Mouse (Mus musculus) intestine, postnatal 0 days (tissue): ENCODE measurements around the gene Gipc2. TPM values are rescaled to one million over a fixed set of nuclear protein-coding genes. Genes with fewer than 3 reads are reported as not detected.

Experiments used
- ATAC-seq: fragments of 200-750 bp; cut with Nextera tagmentation; 2 replicates; pipeline ENCODE4 v1.8.0; 2017; ENCODE audit warnings: mild to moderate bottlenecking, moderate TSS enrichment, moderate library complexity
- H3K27ac ChIP-seq: fragments of 300-500 bp; sonication (generic); 2 replicates; pipeline ENCODE4 v1.5.1; 2014; ENCODE audit warnings: mild to moderate bottlenecking, low read depth, low read length, moderate library complexity
- H3K27me3 ChIP-seq: fragments of 300-500 bp; sonication (generic); replicated peaks from 2 replicates; pipeline ENCODE4 v1.6.1; 2014; ENCODE audit warnings: low read length, mixed read lengths; ENCODE audit not compliant: control insufficient read depth, insufficient read depth
- H3K36me3 ChIP-seq: fragments of 300-500 bp; sonication (generic); 2 replicates; pipeline ENCODE4 v1.6.1; 2014; ENCODE audit warnings: mild to moderate bottlenecking, moderate library complexity; ENCODE audit not compliant: control insufficient read depth, insufficient read depth
- H3K4me1 ChIP-seq: fragments of 300-500 bp; sonication (generic); replicated peaks from 2 replicates; pipeline ENCODE4 v1.6.1; 2014; ENCODE audit warnings: antibody characterized with exemption, low read length, mixed read lengths; ENCODE audit not compliant: control insufficient read depth, insufficient read depth
- H3K4me2 ChIP-seq: fragments of 300-500 bp; sonication (generic); replicated peaks from 2 replicates; pipeline ENCODE4 v1.6.1; 2014; ENCODE audit warnings: low read depth, mild to moderate bottlenecking, moderate library complexity
- H3K4me3 ChIP-seq: fragments of 300-500 bp; sonication (generic); 2 replicates; pipeline ENCODE4 v1.5.1; 2014; ENCODE audit warnings: low read depth, low read length
- H3K9ac ChIP-seq: fragments of 300-500 bp; sonication (generic); 2 replicates; pipeline ENCODE4 v1.6.1; 2014; ENCODE audit warnings: mild to moderate bottlenecking, low read depth, low read length
- H3K9me3 ChIP-seq: fragments of 300-500 bp; sonication (generic); 2 replicates; pipeline ENCODE4 v1.6.1; 2016; ENCODE audit warnings: mixed run types; ENCODE audit not compliant: control insufficient read depth
- CTCF ChIP-seq: sonication (generic); IDR thresholded peaks from 2 replicates; pipeline ENCODE4 v1.5.1; 2016; ENCODE audit warnings: low read depth, mild to moderate bottlenecking, control low read depth, antibody characterized with exemption, moderate library complexity
- WGBS: fragments of 180-500 bp; shearing (Covaris S2); extraction: QIAGEN DNeasy Blood & Tissue Kit; methylation state at CpG from one replicate; pipeline ENCODE4 v1.1.7; 2014; 5-methylcytosine and 5-hydroxymethylcytosine counted together
- polyA plus RNA-seq: library from polyadenylated mRNA; unstranded; fragments of >200 nt; fragmentation: Nextera tagmentation; extraction: Ambion mirVana; gene quantifications from 2 replicates; pipeline ENCODE4 v1.2.1, GENCODE M21; 2015

Gene Gipc2
- polyA plus RNA-seq, 1 experiment from 2014 or later: 243 TPM

DNA sequence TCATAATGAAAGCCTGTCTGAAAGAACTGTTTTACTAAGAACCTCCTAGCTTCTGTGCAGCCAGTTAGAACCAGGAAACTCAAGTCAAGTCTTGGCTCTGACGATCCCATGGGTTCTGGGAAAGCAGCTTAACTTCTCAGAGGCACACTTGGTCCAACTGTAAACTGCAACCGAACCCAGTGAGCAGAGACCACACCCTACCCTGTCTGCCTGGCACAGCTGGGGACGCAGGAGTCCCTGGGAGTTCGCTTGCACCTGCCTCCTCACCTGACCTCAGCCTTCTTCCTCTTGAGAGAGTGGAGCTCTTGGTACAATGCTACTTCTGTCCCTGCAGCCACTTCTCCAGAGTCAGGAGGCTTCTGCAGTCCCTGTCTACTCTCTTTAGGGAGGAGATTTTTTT, 5.4 kb downstream of the Gipc2 start:
- Histone ChIP-seq H3K9me3 (no peaks in the 10 kb centered on the region), H3K27me3 (no peaks in the 10 kb centered on the region), H3K27ac (0 out of 2 replicates have a peak overlapping the region, but pooled peaks have one; percentile 30), H3K9ac (no peak overlapping the region), H3K4me3 (no peak overlapping the region), H3K4me2 (no peak overlapping the region), H3K4me1 (no peaks in the 10 kb centered on the region), H3K36me3 (no peaks in the 10 kb centered on the region)
- TF ChIP-seq CTCF: no peak
- peak; percentile 67 for ATAC-seq
- WGBS: 36% methylated on average over 4 of the region's 4 CpGs

DNA sequence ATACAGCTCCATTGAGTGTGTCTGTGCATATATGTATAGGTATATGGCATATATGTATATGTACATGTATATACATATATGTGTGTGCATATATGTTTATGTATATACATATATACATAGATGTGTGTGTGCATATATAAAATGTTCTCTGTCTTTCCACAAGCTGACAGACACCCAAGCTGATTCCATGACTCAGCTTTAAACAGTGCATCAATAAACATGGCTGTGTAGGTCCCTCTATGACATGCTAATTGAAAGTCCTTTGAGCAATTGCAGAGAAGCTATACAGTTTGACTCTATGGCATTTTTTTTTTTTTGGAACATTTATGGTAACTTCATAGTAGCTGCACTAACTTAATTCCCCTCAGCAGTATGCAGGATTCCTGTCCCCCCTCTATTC, 6.7 kb downstream of the Gipc2 start:
- no peaks in the 10 kb centered on the region for H3K27me3 ChIP-seq
- no peak for ATAC-seq
- no peak overlapping the region for H3K9ac ChIP-seq
- H3K27ac ChIP-seq: no peak overlapping the region
- no peak overlapping the region for H3K4me3 ChIP-seq
- no peak overlapping the region for H3K4me2 ChIP-seq
- no peak for TF ChIP-seq CTCF
- H3K4me1 ChIP-seq: no peaks in the 10 kb centered on the region
- no peaks in the 10 kb centered on the region for H3K36me3 ChIP-seq
- H3K9me3 ChIP-seq: no peaks in the 10 kb centered on the region

- H3K4me2 ChIP-seq: no peak overlapping the region
- no peak for TF ChIP-seq CTCF
- 0 out of 2 replicates have a peak, but pooled peaks have one; percentile 7 for ATAC-seq
- no peak overlapping the region for H3K27ac ChIP-seq
- no peak overlapping the region for H3K9ac ChIP-seq
- no peak overlapping the region for H3K4me3 ChIP-seq
- no peaks in the 10 kb centered on the region for H3K9me3 ChIP-seq
- H3K36me3 ChIP-seq: no peaks in the 10 kb centered on the region
- 73% methylated on average over 10 of the region's 10 CpGs for WGBS
- no peaks in the 10 kb centered on the region for H3K27me3 ChIP-seq
- no peaks in the 10 kb centered on the region for H3K4me1 ChIP-seq
Measured at GRCm38 (mm10) chr3:152158344-152159291, 7.4 kb downstream of the Gipc2 start.

DNA sequence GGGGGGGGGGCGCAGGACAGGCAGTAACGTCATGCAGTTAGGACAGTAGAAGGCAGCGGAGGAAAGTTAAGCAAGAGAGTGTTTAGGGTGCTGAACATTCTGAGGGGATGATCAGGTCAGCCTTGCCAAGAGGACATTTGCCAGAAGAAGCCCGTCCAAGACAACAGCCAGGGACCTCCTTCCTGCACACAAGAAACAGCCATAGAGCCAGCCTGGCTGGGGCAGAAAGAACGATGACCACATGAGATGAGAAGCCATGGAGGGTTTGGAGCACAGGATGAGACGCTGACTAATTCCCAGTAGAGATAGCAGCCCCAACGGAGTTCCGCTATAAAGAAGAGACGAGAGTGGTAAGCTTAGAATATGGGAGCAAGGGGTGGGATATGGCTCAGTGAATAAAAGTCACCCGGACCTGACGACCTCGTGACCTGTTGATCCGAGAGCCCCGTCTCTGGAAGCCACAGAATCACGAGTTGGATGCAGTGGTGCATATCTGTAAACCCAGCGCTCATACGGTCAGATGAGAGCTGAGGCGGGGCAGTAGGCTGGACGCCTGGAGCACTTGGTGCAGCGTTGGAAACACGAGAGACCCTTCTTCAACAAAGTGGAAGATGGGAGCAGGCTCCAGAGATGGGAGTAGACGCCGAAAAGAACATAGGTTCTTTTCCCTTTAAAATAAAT, 9.1 kb downstream of the Gipc2 start:
- Histone ChIP-seq H3K9ac (no peak overlapping the region), H3K4me2 (no peak overlapping the region), H3K27me3 (no peaks in the 10 kb centered on the region), H3K9me3 (no peaks in the 10 kb centered on the region), H3K36me3 (no peaks in the 10 kb centered on the region), H3K4me3 (no peak overlapping the region), H3K27ac (no peak overlapping the region), H3K4me1 (no peaks in the 10 kb centered on the region)
- no peak for TF ChIP-seq CTCF
- WGBS: 73% methylated on average over 23 of the region's 23 CpGs
- no peak for ATAC-seq

DNA sequence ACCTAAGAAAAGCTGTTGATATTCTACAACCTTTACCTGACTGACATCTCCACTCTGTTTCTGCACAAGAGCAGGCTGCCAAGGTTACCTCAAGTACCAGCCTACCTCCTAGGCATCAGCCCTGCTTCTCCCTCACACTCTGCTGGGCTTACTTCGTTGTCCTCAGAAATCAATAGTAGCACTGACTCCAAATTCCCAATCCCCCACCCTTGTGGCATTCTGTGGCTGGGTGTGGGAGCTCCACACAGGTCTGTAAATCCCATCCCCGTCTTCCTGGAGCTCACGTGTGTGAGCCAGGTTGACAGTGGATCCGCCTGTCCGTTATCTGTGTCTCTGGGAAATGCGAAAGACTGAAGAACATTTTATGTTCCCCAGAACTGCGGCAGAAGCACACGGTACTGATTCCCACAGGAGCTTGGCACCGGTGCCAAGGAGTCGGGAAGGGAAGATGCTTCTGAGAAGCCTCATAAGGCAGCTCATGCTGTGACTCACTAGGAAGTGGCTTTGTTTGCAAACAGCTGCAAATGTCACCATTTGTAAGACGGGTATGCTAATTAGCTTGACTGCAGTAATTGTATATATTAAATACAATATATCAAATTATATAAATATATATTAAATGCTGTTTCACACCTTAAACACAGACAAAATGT, 10.6 kb downstream of the Gipc2 start:
- 43% methylated on average over 11 of the region's 11 CpGs for WGBS
- no peaks in the 10 kb centered on the region for H3K9me3 ChIP-seq
- H3K4me2 ChIP-seq: no peak overlapping the region
- H3K4me1 ChIP-seq: peaks cover 3% of the 10 kb centered on the region; the same call in 1 of the 2 replicates
- no peak for TF ChIP-seq CTCF
- H3K27ac ChIP-seq: no peak overlapping the region
- H3K36me3 ChIP-seq: no peaks in the 10 kb centered on the region
- no peak overlapping the region for H3K4me3 ChIP-seq
- no peak overlapping the region for H3K9ac ChIP-seq
- no peak for ATAC-seq
- no peaks in the 10 kb centered on the region for H3K27me3 ChIP-seq

GRCm38 (mm10) chr3:152154095-152154494, 11.9 kb downstream of the Gipc2 start:
- no peak for ATAC-seq
- H3K4me2 ChIP-seq: no peak overlapping the region
- TF ChIP-seq CTCF: no peak
- H3K4me1 ChIP-seq: peaks cover 8% of the 10 kb centered on the region; the same call in 1 of the 2 replicates
- H3K27me3 ChIP-seq: no peaks in the 10 kb centered on the region
- H3K36me3 ChIP-seq: no peaks in the 10 kb centered on the region
- no peak overlapping the region for H3K9ac ChIP-seq
- no peak overlapping the region for H3K27ac ChIP-seq
- no peak overlapping the region for H3K4me3 ChIP-seq
- 63% methylated on average over 5 of the region's 5 CpGs for WGBS
- H3K9me3 ChIP-seq: no peaks in the 10 kb centered on the region
